Mouse (Mus musculus) ES-E14 (cell line): ENCODE measurements around the gene Kcnh3.
"Not testable (repeated sequence)": the region's sequence is repeated elsewhere in the genome, so short reads cannot be mapped to it uniquely, and the experiment has no call there.

Experiments used
- HCFC1 ChIP-seq: IDR thresholded peaks from 2 replicates; pipeline ENCODE4 v1.6.1; 2012; ENCODE audit warnings: low read length, inconsistent platforms, borderline replicate concordance; ENCODE audit not compliant: insufficient read depth
- MAFK ChIP-seq: IDR thresholded peaks from 2 replicates; pipeline ENCODE4 v1.6.1; 2014; ENCODE audit warnings: mild to moderate bottlenecking, low read depth, low read length, inconsistent platforms; ENCODE audit not compliant: insufficient read depth
- ZC3H11A ChIP-seq: IDR thresholded peaks from 2 replicates; pipeline ENCODE4 v1.6.1; 2012; ENCODE audit warnings: low read depth, mild to moderate bottlenecking, inconsistent platforms, low read length, borderline replicate concordance
- ZNF384 ChIP-seq: IDR thresholded peaks from 2 replicates; pipeline ENCODE4 v1.6.1; 2012; ENCODE audit warnings: low read depth, low read length, inconsistent platforms

DNA sequence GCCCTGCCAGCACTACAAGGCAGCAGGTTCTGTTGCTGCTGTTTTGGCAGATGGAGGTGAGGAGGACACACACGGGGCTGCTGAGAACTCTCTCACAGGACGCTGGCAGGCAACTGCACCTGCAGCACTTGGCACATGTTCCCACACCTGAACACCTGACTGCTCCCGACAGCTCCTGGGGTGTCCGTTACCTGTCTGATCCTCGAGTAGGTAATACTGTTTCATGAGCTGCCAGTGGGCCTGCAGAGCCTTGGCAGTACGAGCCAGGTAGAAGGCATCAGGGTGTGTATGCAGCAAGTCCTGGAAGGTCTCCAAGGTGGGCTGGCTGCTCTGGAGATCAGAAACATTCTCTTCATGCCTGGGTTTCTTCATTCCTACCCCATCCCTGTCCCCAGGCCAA, 22.1 kb downstream of the Kcnh3 start:
- TF ChIP-seq MAFK, ZC3H11A, HCFC1, ZNF384: not testable (repeated sequence)
